In genomic region chr11:68942731-68943130, GRCm38 (mm10) we compare ENCODE assay signal across 33 mouse cellular contexts. TPM values are rescaled to one million over a fixed set of nuclear protein-coding genes. Genes with fewer than 3 reads are reported as not detected.
DNase-seq lines count a peak whose midpoint lies in the region; ATAC-seq lines count a peak whose summit lies in the region.
"Had no signal": no experiment of that assay in that cellular context is flagged by ENCODE, and none has a peak within 500 bp of the region (broad histone marks: within the 10 kb centered on the region; RNA-seq: fewer than 3 reads in every experiment).

No protein-coding gene starts in this region.

- intact Hi-C loops in left cerebral cortex, postnatal 25 days (cut with DNase I), result no loop called here

- no peaks in the 10 kb centered on the region for H3K9me3 ChIP-seq in kidney, embryonic 16.5 days (ENCODE audit: low read length)
- H3K9me3 ChIP-seq in kidney, embryonic 15.5 days (replicated peaks), result no peaks in the 10 kb centered on the region
- H3K9me3 ChIP-seq: embryonic facial prominence, embryonic 12.5 days; embryonic facial prominence, embryonic 15.5 days; G1E; heart, embryonic 10.5 days; heart, embryonic 13.5 days had no signal

- H3K27me3 ChIP-seq in kidney, embryonic 16.5 days (ENCODE audit: insufficient read depth, low read length), result peaks cover 3% of the 10 kb centered on the region; the same call in 1 of the 2 replicates
- H3K27me3 ChIP-seq in kidney, embryonic 15.5 days, result peaks cover 16% of the 10 kb centered on the region
- H3K27me3 ChIP-seq: CH12.LX, Patski had no signal

- peaks cover 11% of the 10 kb centered on the region; the same call in 1 of the 2 replicates for H3K4me1 ChIP-seq in kidney, embryonic 16.5 days (ENCODE audit: insufficient read depth, low read length)
- peaks cover 28% of the 10 kb centered on the region for H3K4me1 ChIP-seq in kidney, embryonic 15.5 days

- WGBS in kidney, embryonic 16.5 days, result 78% methylated on average over 8 of the region's 8 CpGs
- WGBS in kidney, embryonic 15.5 days, result 78% methylated on average over 8 of the region's 8 CpGs

- no peak overlapping the region for H3K4me3 ChIP-seq in kidney, embryonic 16.5 days (ENCODE audit: low read length)
- no peak overlapping the region for H3K4me3 ChIP-seq in kidney, embryonic 15.5 days (replicated peaks)
- H3K4me3 ChIP-seq: embryonic facial prominence, embryonic 12.5 days; embryonic facial prominence, embryonic 15.5 days; gastrocnemius, adult 2 months; heart, embryonic 10.5 days; heart, embryonic 13.5 days had no signal

- no peak overlapping the region for H3K27ac ChIP-seq in kidney, embryonic 16.5 days (ENCODE audit: low read length)
- no peak overlapping the region; the same call in 1 of the 2 replicates for H3K27ac ChIP-seq in kidney, embryonic 15.5 days
- H3K27ac ChIP-seq: embryonic facial prominence, embryonic 12.5 days; embryonic facial prominence, embryonic 15.5 days; gastrocnemius, adult 2 months; heart, embryonic 10.5 days; heart, embryonic 13.5 days; hindbrain, embryonic 14.5 days had no signal

- no peaks in the 10 kb centered on the region for H3K36me3 ChIP-seq in kidney, embryonic 16.5 days (ENCODE audit: insufficient read depth, low read length)
- H3K36me3 ChIP-seq in kidney, embryonic 15.5 days, result peaks cover 13% of the 10 kb centered on the region; the same call in 1 of the 2 replicates
- H3K36me3 ChIP-seq: embryonic facial prominence, embryonic 12.5 days; embryonic facial prominence, embryonic 15.5 days had no signal

- peak; percentile 65 for DNase-seq in kidney, adult 11 months
- DNase-seq in kidney, adult 8-10 months, result peak; percentile 65
- peak; percentile 80 for DNase-seq in kidney, adult 9 months
- peak; percentile 36 for DNase-seq in kidney, postnatal 10 days
- DNase-seq in left cerebral cortex, postnatal 25 days (ENCODE audit: low spot score in 2 of 2), result no peak
- DNase-seq in adrenal gland, postnatal 14 days, result no peak
- DNase-seq: adrenal gland, postnatal 10 days; B cell, adult 2 months; cerebellum, adult 11 months; cerebellum, adult 2 months; cerebellum, adult 9-11 months; cerebellum, postnatal 25 days; forebrain, postnatal 0 days; gastrocnemius, adult 2 months; gastrocnemius, postnatal 14 days; heart, adult 11 months; heart, postnatal 14 days; heart, postnatal 4 days had no signal

- H3K4me2 ChIP-seq in kidney, embryonic 16.5 days (replicated peaks; ENCODE audit: low read depth, low read length), result no peak overlapping the region
- no peak overlapping the region for H3K4me2 ChIP-seq in kidney, embryonic 15.5 days
- H3K4me2 ChIP-seq: embryonic facial prominence, embryonic 12.5 days; embryonic facial prominence, embryonic 15.5 days; heart, embryonic 13.5 days; hindbrain, embryonic 14.5 days had no signal

- no peak for ATAC-seq in kidney, embryonic 16.5 days (ENCODE audit: low FRiP score, low TSS enrichment)
- no peak for ATAC-seq in kidney, embryonic 15.5 days (replicated peaks; ENCODE audit: low FRiP score)
- ATAC-seq: forebrain, embryonic 14.5 days; forebrain, postnatal 0 days; Patski had no signal

- no peak overlapping the region for H3K9ac ChIP-seq in kidney, embryonic 16.5 days (replicated peaks; ENCODE audit: low read length)
- no peak overlapping the region for H3K9ac ChIP-seq in kidney, embryonic 15.5 days
- H3K9ac ChIP-seq: embryonic facial prominence, embryonic 12.5 days; embryonic facial prominence, embryonic 15.5 days; forebrain, postnatal 0 days; heart, embryonic 13.5 days; hindbrain, embryonic 14.5 days had no signal

RNA-seq across cellular contexts. Expression of gene Arhgef15, which starts 14.5 kb away (rescaled TPM):
- polyA plus RNA-seq in kidney, embryonic 16.5 days (2015; fragmentation: Nextera tagmentation; extraction: Ambion mirVana), result 20.0 and 23.0 TPM in 2 replicates
- polyA plus RNA-seq in kidney, embryonic 15.5 days (2015; fragmentation: Nextera tagmentation; extraction: Ambion mirVana), result 15.8 and 19.6 TPM in 2 replicates
- total RNA-seq in left cerebral cortex, postnatal 25 days (2021), result 10 to 100 TPM; 20.7 to 20.9 TPM
- 28.7 and 31.9 TPM in 2 replicates for total RNA-seq in adrenal gland, postnatal 14 days (2021)
- polyA plus RNA-seq: G1E had no signal

RNA-seq across cellular contexts. Expression of gene Odf4, which starts 15.8 kb away (rescaled TPM):
- not detected in 2 replicates for polyA plus RNA-seq in kidney, embryonic 16.5 days (2015; fragmentation: Nextera tagmentation; extraction: Ambion mirVana)
- not detected in 2 replicates for polyA plus RNA-seq in kidney, embryonic 15.5 days (2015; fragmentation: Nextera tagmentation; extraction: Ambion mirVana)
- total RNA-seq in left cerebral cortex, postnatal 25 days (2021), result 1 to 10 TPM in 1 of 2 experiments, not detected in 1; 1.7 TPM
- 0.30 and 0.45 TPM in 2 replicates for total RNA-seq in adrenal gland, postnatal 14 days (2021)
- total RNA-seq: CH12.LX; common myeloid progenitor, adult 5-6 weeks; G1E; gastrocnemius, adult 2 months; gastrocnemius, postnatal 14 days; gastrocnemius, postnatal 4 days; heart, postnatal 14 days; heart, postnatal 4 days had no signal
- polyA plus RNA-seq: embryonic facial prominence, embryonic 12.5 days; embryonic facial prominence, embryonic 15.5 days; forebrain, embryonic 11.5 days; forebrain, embryonic 14.5 days; G1E; heart, embryonic 10.5 days; heart, embryonic 13.5 days; heart, embryonic 16.5 days; Patski had no signal

RNA-seq across cellular contexts. Expression of gene Slc25a35, which starts 25.2 kb away (rescaled TPM):
- polyA plus RNA-seq in kidney, embryonic 16.5 days (2015; fragmentation: Nextera tagmentation; extraction: Ambion mirVana), result 7.6 and 7.9 TPM in 2 replicates
- 4.8 and 5.0 TPM in 2 replicates for polyA plus RNA-seq in kidney, embryonic 15.5 days (2015; fragmentation: Nextera tagmentation; extraction: Ambion mirVana)
- total RNA-seq in left cerebral cortex, postnatal 25 days (2021), result 1 to 10 TPM; 5.4 to 5.9 TPM
- 54.6 and 55.8 TPM in 2 replicates for total RNA-seq in adrenal gland, postnatal 14 days (2021)

RNA-seq across cellular contexts. Expression of gene Rangrf, which starts 32.3 kb away (rescaled TPM):
- 62.3 and 63.9 TPM in 2 replicates for polyA plus RNA-seq in kidney, embryonic 16.5 days (2015; fragmentation: Nextera tagmentation; extraction: Ambion mirVana)
- 63.4 and 67.7 TPM in 2 replicates for polyA plus RNA-seq in kidney, embryonic 15.5 days (2015; fragmentation: Nextera tagmentation; extraction: Ambion mirVana)
- 10 to 100 TPM; 14.1 to 16.7 TPM for total RNA-seq in left cerebral cortex, postnatal 25 days (2021)
- total RNA-seq in adrenal gland, postnatal 14 days (2021), result 16.3 and 24.8 TPM in 2 replicates

RNA-seq across cellular contexts. Expression of gene Rpl26, which starts 41.3 kb away (rescaled TPM):
- 897 and 905 TPM in 2 replicates for polyA plus RNA-seq in kidney, embryonic 16.5 days (2015; fragmentation: Nextera tagmentation; extraction: Ambion mirVana)
- polyA plus RNA-seq in kidney, embryonic 15.5 days (2015; fragmentation: Nextera tagmentation; extraction: Ambion mirVana), result 1,042 and 1,119 TPM in 2 replicates
- total RNA-seq in left cerebral cortex, postnatal 25 days (2021), result 100 to 1,000 TPM; 679 to 691 TPM
- total RNA-seq in adrenal gland, postnatal 14 days (2021), result 1,094 and 1,263 TPM in 2 replicates

Comparison
In these comparisons a context has a peak if more than half of its experiments do, and no peak if none do; other contexts are left out.
1. DNase-seq: peak in kidney, adult 11 months (single experiment), kidney, adult 8-10 months (2 of 2), kidney, adult 9 months (single experiment) and kidney, postnatal 10 days (single experiment); none in left cerebral cortex, postnatal 25 days (0 of 2) and adrenal gland, postnatal 14 days (single experiment).